Mouse (Mus musculus): ENCODE measurements around the gene Adam34.
"Not testable (repeated sequence)": the region's sequence is repeated elsewhere in the genome, so short reads cannot be mapped to it uniquely, and the experiment has no call there.

Gene Adam34

DNA sequence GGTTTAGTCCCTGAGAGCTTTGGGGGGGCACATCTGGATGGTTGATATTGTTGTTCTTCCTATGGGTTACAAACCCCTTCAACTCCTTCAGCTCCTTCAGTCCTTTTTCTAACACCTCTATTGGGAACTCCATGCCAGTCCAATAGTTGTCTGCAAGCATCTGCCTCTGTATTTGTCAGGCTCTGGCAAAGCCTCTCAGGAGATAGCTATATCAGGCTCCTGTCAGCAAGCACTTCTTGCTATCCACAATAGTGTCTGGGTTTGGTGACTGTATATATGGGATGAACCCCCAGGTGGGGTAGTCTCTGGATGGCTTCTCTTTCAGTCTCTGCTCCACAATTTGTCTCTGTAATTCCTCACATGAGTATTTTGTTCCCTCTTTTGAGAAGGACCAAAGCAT, at the start of gene Adam34:
Adam34 (minus strand) TSS at position 101 of the 400 bp plus-strand sequence.
- DNase-seq (ENCODE audit: low spot score) = no peak

DNA sequence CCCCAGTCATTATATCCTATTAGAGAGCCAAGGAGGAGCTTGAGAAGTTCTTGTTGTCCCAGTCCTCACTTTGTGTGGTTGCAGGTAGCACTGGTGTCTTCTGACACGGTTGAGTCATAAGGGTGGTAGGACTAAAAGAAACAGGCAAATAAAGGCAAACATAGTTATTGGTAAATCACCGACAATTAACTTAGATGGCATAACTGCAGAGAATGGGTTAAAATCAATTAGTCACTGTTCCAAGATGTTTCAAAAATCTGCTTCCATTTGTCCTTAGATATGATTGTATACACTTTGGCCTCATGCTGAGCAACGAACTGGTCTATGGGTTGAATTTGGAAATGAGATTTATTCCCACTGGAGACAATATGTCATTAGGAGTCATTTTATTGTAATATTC, 82.7 kb downstream of the Adam34 start, which contains the start of gene Gm5346:
Gm5346 (minus strand) TSS at position 101 of the 400 bp plus-strand sequence.
- no peak for DNase-seq (ENCODE audit: low spot score)

DNA sequence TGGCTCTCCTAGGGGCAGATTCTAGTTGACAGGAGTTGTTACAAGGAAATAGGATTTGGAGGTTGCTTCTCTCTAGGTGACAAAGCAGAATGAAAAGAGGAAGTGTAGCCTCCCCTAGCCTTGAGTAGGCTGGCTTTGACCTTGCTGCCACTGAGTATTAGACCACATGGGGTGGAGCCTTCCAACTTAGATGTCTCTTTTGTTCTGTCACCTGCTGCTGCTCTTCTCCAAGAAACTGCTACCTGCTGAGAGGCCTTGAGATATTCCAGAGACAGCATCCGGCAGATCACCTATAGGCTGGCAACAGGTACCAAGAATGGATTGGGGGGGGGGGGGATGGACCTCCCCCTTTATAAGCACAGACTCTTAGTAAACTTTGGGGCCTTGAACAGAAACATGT, 93.8 kb downstream of the Adam34 start:
- no peak for DNase-seq (ENCODE audit: low spot score)

DNA sequence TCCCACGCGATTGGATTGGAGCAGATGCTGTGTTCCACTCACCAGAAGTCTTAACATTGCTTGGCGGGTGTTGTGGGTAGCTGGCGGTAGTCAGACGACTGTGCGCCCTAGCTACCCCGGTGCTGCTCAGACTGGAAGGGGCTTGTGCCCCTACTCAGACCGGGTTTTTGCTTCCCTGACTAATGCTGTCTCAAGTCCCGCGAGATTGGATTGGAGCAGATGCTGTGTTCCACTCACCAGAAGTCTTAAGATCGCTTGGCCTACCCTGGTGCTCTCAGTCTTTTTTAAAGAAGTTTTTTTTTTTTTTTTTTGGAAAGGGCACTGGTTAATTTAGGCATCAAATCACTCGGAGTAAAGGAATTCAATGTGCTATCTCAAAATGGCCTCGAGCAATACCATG, 106.2 kb downstream of the Adam34 start:
- not testable (repeated sequence) for DNase-seq (ENCODE audit: low spot score)

DNA sequence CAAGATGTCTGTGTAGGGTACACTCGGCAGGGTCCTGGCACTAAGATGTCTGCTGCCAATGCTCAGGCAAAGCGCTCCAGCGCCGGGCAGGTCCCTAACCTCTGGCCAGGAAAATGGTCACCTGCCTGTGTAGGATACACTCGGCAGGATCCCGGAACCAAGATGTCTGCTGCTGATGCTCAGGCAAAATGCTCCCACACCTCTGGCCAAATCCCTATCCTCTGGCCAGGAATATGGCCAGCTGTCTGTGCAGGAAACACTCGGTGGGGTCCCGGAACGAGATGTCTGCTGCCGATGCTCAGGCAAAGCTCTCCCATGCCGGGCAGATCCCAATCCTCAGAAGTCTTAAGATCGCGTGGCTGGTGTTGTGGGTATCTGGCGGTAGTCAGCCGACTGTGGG, 106.7 kb downstream of the Adam34 start:
- DNase-seq (ENCODE audit: low spot score) = not testable (repeated sequence)
